Comparison of ENCODE assay signal across 8 mouse cellular contexts in genomic region chr1:133133425-133133824, GRCm38 (mm10). TPM values are rescaled to one million over a fixed set of nuclear protein-coding genes. Genes with fewer than 3 reads are reported as not detected.
DNase-seq lines count a peak whose midpoint lies in the region; ATAC-seq lines count a peak whose summit lies in the region.

No protein-coding gene starts in this region.

- no peak for ATAC-seq in neural tube, embryonic 11.5 days (ENCODE audit: insufficient read depth, low FRiP score, low TSS enrichment)
- no peak for ATAC-seq in embryonic facial prominence, embryonic 15.5 days (ENCODE audit: insufficient number of reproducible peaks, low FRiP score, low TSS enrichment, low read depth)
- no peak for ATAC-seq in intestine, embryonic 14.5 days (replicated peaks; ENCODE audit: low FRiP score, low TSS enrichment, low read depth)

- no peak for DNase-seq in neural tube, embryonic 11.5 days (ENCODE audit: low spot score)
- no peak for DNase-seq in neural tube, embryonic 10.5 days (ENCODE audit: extremely low spot score, low spot score)
- no peak for DNase-seq in intestine, embryonic 14.5 days (ENCODE audit: low spot score)
- DNase-seq in midbrain, embryonic 10.5 days (ENCODE audit: low spot score): no peak
- DNase-seq in ovary, adult 18-20 months (ENCODE audit: low spot score): no peak
- DNase-seq in layer of hippocampus, postnatal 14 days (ENCODE audit: low spot score in 2 of 2): no peak
- DNase-seq in cerebellum, adult 9-10 months: no peak

- peak overlapping the region; percentile 83 for H3K4me2 ChIP-seq in neural tube, embryonic 11.5 days (ENCODE audit: low read depth)
- H3K4me2 ChIP-seq in embryonic facial prominence, embryonic 15.5 days (replicated peaks): peak overlapping the region; percentile 86
- peak overlapping the region; percentile 85 for H3K4me2 ChIP-seq in intestine, embryonic 14.5 days (ENCODE audit: low read length)

- WGBS in neural tube, embryonic 11.5 days: 20% methylated on average over 2 of the region's 2 CpGs
- WGBS in embryonic facial prominence, embryonic 15.5 days: 7% methylated on average over 2 of the region's 2 CpGs
- WGBS in intestine, embryonic 14.5 days: 7% methylated on average over 2 of the region's 2 CpGs
- 43% methylated on average over 2 of the region's 2 CpGs for WGBS in midbrain, embryonic 10.5 days

- no peaks in the 10 kb centered on the region for H3K27me3 ChIP-seq in neural tube, embryonic 11.5 days (ENCODE audit: control insufficient read depth, insufficient read depth, low read length)
- H3K27me3 ChIP-seq in embryonic facial prominence, embryonic 15.5 days: no peaks in the 10 kb centered on the region
- H3K27me3 ChIP-seq in intestine, embryonic 14.5 days (replicated peaks; ENCODE audit: control insufficient read depth, insufficient read depth, low read length): no peaks in the 10 kb centered on the region
- H3K27me3 ChIP-seq in midbrain, embryonic 10.5 days (ENCODE audit: low read depth, poor library complexity, severe bottlenecking): no peaks in the 10 kb centered on the region

- H3K4me1 ChIP-seq in neural tube, embryonic 11.5 days (ENCODE audit: control insufficient read depth, insufficient read depth, low read length): peaks cover 19% of the 10 kb centered on the region
- H3K4me1 ChIP-seq in embryonic facial prominence, embryonic 15.5 days: peaks cover 44% of the 10 kb centered on the region
- peaks cover 25% of the 10 kb centered on the region for H3K4me1 ChIP-seq in intestine, embryonic 14.5 days (replicated peaks; ENCODE audit: control insufficient read depth, insufficient read depth, low read length)
- H3K4me1 ChIP-seq in midbrain, embryonic 10.5 days: peaks cover 59% of the 10 kb centered on the region

- peaks cover 7% of the 10 kb centered on the region; the same call in 1 of the 2 replicates for H3K36me3 ChIP-seq in neural tube, embryonic 11.5 days (ENCODE audit: control insufficient read depth, insufficient read depth, low read length)
- H3K36me3 ChIP-seq in embryonic facial prominence, embryonic 15.5 days: peaks cover 26% of the 10 kb centered on the region
- peaks cover 37% of the 10 kb centered on the region for H3K36me3 ChIP-seq in intestine, embryonic 14.5 days (ENCODE audit: control insufficient read depth, insufficient read depth, low read length)
- H3K36me3 ChIP-seq in midbrain, embryonic 10.5 days: peaks cover 59% of the 10 kb centered on the region

- H3K9me3 ChIP-seq in neural tube, embryonic 11.5 days (ENCODE audit: control insufficient read depth, low read length): no peaks in the 10 kb centered on the region
- no peaks in the 10 kb centered on the region for H3K9me3 ChIP-seq in embryonic facial prominence, embryonic 15.5 days (replicated peaks)
- H3K9me3 ChIP-seq in intestine, embryonic 14.5 days (ENCODE audit: control insufficient read depth, low read length): no peaks in the 10 kb centered on the region
- no peaks in the 10 kb centered on the region for H3K9me3 ChIP-seq in midbrain, embryonic 10.5 days (replicated peaks)

- H3K4me3 ChIP-seq in neural tube, embryonic 11.5 days (ENCODE audit: low read depth, low read length): peak overlapping the region; percentile 83
- peak overlapping the region; percentile 95 for H3K4me3 ChIP-seq in embryonic facial prominence, embryonic 15.5 days (replicated peaks)
- peak overlapping the region; percentile 100 for H3K4me3 ChIP-seq in intestine, embryonic 14.5 days (ENCODE audit: low read depth, low read length)
- peak overlapping the region; percentile 98 for H3K4me3 ChIP-seq in midbrain, embryonic 10.5 days

- peak overlapping the region; percentile 91 for H3K9ac ChIP-seq in neural tube, embryonic 11.5 days (ENCODE audit: low read length)
- peak overlapping the region; percentile 98; the same call in 1 of the 2 replicates for H3K9ac ChIP-seq in embryonic facial prominence, embryonic 15.5 days
- H3K9ac ChIP-seq in intestine, embryonic 14.5 days (ENCODE audit: low read length): peak overlapping the region; percentile 98

- H3K27ac ChIP-seq in neural tube, embryonic 11.5 days (ENCODE audit: low read depth, low read length): no peak overlapping the region
- 0 out of 2 replicates have a peak overlapping the region, but pooled peaks have one; percentile 98 for H3K27ac ChIP-seq in embryonic facial prominence, embryonic 15.5 days (replicated peaks)
- no peak overlapping the region for H3K27ac ChIP-seq in intestine, embryonic 14.5 days (ENCODE audit: low read depth)
- H3K27ac ChIP-seq in midbrain, embryonic 10.5 days (replicated peaks): peak overlapping the region; percentile 95; the same call in 1 of the 2 replicates

RNA-seq across cellular contexts. Expression of gene Ppp1r15b, which starts 2.5 kb away (rescaled TPM):
- polyA plus RNA-seq in neural tube, embryonic 11.5 days (2014; fragmentation: Nextera tagmentation; extraction: Ambion mirVana): 55.3 and 57.6 TPM in 2 replicates
- 34.8 and 35.6 TPM in 2 replicates for polyA plus RNA-seq in embryonic facial prominence, embryonic 15.5 days (2015; fragmentation: Nextera tagmentation; extraction: Ambion mirVana)
- 50.6 and 54.4 TPM in 2 replicates for polyA plus RNA-seq in intestine, embryonic 14.5 days (2014; fragmentation: Nextera tagmentation; extraction: Ambion mirVana)
- 48.9 and 56.8 TPM in 2 replicates for polyA plus RNA-seq in midbrain, embryonic 10.5 days (2016; fragmentation: Nextera tagmentation; extraction: Ambion mirVana)
- total RNA-seq in layer of hippocampus, postnatal 14 days (2021): 10 to 100 TPM; 45.3 to 45.9 TPM

RNA-seq across cellular contexts. Expression of gene Plekha6, which starts 30.6 kb away (rescaled TPM):
- polyA plus RNA-seq in neural tube, embryonic 11.5 days (2014; fragmentation: Nextera tagmentation; extraction: Ambion mirVana): 12.5 and 15.2 TPM in 2 replicates
- 7.2 and 7.8 TPM in 2 replicates for polyA plus RNA-seq in embryonic facial prominence, embryonic 15.5 days (2015; fragmentation: Nextera tagmentation; extraction: Ambion mirVana)
- polyA plus RNA-seq in intestine, embryonic 14.5 days (2014; fragmentation: Nextera tagmentation; extraction: Ambion mirVana): 15.9 TPM in 2 replicates
- 12.5 and 15.7 TPM in 2 replicates for polyA plus RNA-seq in midbrain, embryonic 10.5 days (2016; fragmentation: Nextera tagmentation; extraction: Ambion mirVana)
- total RNA-seq in layer of hippocampus, postnatal 14 days (2021): 10 to 100 TPM; 48.6 to 51.9 TPM

Comparison
In these comparisons a context has a peak if more than half of its experiments do, and no peak if none do; other contexts are left out.
1. H3K27ac ChIP-seq: peak in embryonic facial prominence, embryonic 15.5 days (single experiment) and midbrain, embryonic 10.5 days (single experiment); none in neural tube, embryonic 11.5 days (single experiment) and intestine, embryonic 14.5 days (single experiment).
2. Peak in every context shown above with its lines, with median percentiles within 50 percentile points of each other: H3K4me2 ChIP-seq, H3K4me3 ChIP-seq and H3K9ac ChIP-seq.